Mouse (Mus musculus) urinary bladder, postnatal 10 days (tissue): ENCODE data around the gene Coa6.
"Not testable (repeated sequence)": the region's sequence is repeated elsewhere in the genome, so short reads cannot be mapped to it uniquely, and the experiment has no call there.

Experiments used
- DNase-seq: peaks from one replicate; pipeline ENCODE4 v3.0.0; 2022; ENCODE audit warnings: low spot score

The Coa6 gene

GRCm38 (mm10) chr8:126422174-126422919 lies at the start of gene Coa6:
TSS of gene Coa6 (plus strand) at chr8:126422515.
- DNase-seq, result peak; percentile 88

DNA sequence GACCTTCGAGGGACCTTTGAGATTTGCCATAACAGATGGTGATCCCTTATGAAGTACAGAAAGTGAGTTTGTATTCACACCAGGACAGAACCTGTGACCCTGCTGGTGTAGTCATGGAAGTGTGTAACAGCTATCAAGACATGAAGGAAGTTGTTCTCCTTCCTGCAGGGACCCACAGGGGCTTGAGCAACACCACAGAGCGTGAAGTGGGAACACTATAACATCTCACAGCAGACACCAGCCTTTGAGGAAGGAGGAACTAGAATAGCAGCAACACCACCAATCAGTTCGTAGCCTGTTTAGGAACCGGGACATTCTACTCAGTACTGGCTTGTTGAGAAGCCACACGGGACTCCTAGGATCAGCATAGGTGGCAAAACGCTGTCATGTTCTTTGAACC lies 42.7 kb upstream of the Coa6 start:
- DNase-seq, result no peak

DNA sequence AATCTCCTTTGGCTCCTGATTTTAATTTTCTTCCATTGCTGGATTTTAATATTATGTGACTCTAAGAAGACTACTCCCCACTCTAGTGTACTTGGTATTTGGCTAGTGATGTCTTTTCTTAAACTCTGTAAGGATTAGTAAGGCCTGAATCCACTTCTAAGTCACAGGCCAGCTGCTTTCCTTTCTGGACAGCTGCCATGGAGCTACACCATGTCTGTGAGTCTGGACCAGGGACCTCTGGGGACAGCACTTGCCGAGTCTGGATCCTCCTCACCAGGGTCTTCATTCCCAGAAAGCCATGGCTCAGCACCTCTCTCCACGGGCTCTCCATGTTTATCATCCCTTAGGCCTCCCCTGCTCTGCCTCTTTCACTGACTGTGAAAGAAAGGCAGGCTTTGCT lies 42.2 kb upstream of the Coa6 start:
- DNase-seq, result no peak

GRCm38 (mm10) chr8:126381299-126381698 lies 41.0 kb upstream of the Coa6 start:
- no peak for DNase-seq

GRCm38 (mm10) chr8:126382216-126382615 lies 40.1 kb upstream of the Coa6 start:
- DNase-seq, result no peak

DNA sequence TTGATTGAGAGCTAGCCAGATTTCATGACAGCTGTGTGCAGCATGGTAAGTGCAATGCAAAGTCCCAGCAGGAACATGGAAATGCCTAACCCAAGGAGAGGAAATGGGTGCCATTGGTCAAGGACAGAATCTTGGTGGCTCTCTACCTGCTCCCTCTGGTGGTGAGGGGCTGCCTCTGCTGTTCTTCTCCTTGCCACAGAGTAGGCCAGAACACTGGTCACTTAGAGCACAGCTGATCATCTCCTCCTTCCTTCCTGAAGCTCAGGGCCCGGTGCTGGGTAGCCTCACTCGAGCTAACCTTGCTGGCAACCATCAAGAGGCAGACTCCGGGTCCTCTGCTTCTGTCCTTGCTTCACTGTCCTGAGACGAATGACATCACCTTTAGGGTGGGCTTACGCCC lies 39.6 kb upstream of the Coa6 start:
- no peak for DNase-seq

- no peak for DNase-seq
These were observed 34.7 kb upstream of the Coa6 start for GRCm38 (mm10) chr8:126387566-126387965.

DNA sequence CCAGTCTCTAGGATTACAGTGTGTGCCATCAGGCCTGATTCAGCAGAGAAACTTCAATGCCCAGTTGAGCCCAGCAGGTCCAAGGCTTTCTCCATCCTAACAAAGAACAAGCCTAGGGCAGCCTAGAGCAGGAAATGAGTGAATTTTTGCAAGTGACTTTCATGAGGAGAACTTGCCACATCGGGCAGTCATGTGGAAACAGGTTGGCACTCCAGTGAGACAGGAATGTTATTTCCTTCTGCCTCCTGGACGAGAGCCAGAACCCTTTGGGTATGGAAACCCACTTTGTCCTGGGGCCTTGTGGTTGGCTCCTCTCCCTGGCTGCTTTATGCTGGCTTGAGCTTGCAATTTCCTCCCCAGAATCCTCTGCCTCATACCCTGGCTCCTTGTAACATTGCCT lies 30.8 kb upstream of the Coa6 start:
- DNase-seq, result no peak

DNA sequence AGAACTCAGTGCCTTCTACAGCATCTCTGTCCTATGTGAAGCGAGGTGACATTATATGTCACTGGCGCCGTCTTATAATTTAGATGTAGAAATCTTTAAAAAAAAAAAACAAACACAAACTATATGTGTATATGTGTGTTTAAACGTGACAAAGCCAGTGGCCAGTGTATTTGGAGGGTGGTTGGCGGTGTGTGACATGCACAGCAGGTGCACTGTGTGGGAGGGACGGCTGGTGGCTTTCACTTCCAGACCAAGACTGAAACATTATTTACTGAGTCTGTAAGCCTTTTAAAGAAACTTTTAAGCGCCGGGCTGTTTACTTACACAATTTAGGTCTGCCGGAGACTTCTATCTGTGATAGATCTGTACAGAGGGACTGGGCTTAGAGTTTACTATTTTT lies 26.9 kb upstream of the Coa6 start:
- DNase-seq, result no peak

DNA sequence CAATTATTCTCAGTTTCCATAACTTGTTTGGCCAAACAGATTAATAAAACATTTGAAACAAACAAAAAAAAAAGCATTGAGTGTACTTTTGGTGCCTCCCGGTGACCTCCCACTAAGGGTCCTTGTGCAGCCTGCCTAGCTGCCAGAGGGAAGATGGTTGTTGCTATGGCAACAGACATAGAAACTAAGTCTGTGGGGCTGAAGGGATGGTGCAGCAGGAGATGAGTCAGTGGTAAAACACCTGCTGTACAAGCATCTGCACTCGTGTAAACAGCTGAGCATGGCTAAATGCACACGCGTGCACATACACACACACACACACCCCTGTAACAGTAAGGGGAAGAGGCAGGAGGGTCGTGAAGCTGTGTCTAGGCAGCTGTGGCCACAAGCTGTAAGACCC lies 26.4 kb upstream of the Coa6 start:
- no peak for DNase-seq

DNA sequence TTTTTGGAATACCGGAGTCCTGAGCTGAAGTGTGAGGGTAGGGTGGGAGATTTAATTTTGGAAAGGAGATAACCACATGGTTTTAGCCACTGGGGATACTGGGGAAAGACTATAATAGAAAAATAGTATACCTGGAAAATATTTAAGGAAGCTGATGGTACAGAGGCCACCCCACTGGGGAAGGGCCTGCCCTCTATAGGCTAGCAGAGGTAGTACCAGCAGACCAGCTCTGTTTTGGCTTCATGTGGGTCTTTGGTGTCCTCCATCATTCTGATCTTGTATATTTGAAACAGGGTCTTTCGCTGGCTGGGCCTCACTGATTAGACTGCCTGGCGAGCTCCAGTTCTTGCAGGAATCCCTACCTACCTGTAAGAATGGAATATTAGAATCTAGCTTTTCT lies 24.0 kb upstream of the Coa6 start:
- DNase-seq, result no peak

GRCm38 (mm10) chr8:126404550-126404949 lies 17.8 kb upstream of the Coa6 start:
- DNase-seq, result not testable (repeated sequence)

DNA sequence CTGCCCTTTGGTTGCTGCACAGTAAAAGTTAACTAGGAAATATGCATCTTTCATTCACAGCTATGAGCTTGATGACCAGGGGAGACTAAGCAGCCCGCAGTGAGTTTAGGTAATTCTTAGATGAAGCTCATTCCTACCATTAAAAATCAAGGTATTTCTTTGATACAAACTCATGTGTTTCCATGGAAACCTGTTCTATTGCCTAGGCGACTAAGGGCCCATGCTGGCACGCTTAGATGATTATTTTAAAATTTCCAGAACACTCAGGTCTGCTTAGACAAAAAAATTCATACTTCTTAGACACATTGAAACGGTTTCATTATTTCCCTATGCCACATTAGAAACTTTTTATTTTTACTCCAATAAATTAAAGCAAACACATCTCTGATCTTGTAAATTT lies 17.3 kb upstream of the Coa6 start:
- DNase-seq, result no peak

- no peak for DNase-seq
These were observed 1.5 kb upstream of the Coa6 start for GRCm38 (mm10) chr8:126420834-126421233.

- DNase-seq, result no peak
These were observed 595 bp downstream of the Coa6 start for GRCm38 (mm10) chr8:126422920-126423300.

GRCm38 (mm10) chr8:126424163-126424562 lies 1.8 kb downstream of the Coa6 start:
- DNase-seq, result no peak

GRCm38 (mm10) chr8:126424946-126425345 lies 2.6 kb downstream of the Coa6 start:
- DNase-seq, result no peak

DNA sequence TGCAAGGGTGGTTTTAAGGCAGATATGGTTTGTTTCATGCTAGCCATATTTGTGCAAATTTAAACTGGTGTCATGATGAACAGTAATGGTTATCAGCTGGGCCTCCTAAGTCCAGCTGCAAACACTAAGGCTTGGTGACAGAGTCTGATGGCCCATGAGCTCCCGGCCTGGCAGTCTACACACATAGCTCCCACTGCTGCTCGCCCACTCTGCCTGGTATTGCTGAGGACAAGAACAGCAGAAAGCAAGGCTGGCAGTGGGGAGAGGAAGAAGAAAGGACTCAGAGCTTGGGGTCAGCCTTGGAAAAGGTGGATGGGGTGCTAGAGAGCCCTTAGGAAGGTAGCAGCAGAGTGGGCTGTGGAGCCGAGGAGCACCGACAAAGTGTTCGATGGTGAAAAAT lies 7.3 kb downstream of the Coa6 start:
- DNase-seq, result no peak

GRCm38 (mm10) chr8:126433827-126434226 lies 11.5 kb downstream of the Coa6 start:
- DNase-seq, result no peak

- DNase-seq, result no peak
These were observed 16.6 kb downstream of the Coa6 start for GRCm38 (mm10) chr8:126438937-126439336.

GRCm38 (mm10) chr8:126451158-126451557 lies 28.8 kb downstream of the Coa6 start:
- DNase-seq, result no peak

- no peak for DNase-seq
These were observed 33.1 kb downstream of the Coa6 start for GRCm38 (mm10) chr8:126455383-126455782.

- DNase-seq, result no peak
These were observed 38.0 kb downstream of the Coa6 start for GRCm38 (mm10) chr8:126460274-126460673.

DNA sequence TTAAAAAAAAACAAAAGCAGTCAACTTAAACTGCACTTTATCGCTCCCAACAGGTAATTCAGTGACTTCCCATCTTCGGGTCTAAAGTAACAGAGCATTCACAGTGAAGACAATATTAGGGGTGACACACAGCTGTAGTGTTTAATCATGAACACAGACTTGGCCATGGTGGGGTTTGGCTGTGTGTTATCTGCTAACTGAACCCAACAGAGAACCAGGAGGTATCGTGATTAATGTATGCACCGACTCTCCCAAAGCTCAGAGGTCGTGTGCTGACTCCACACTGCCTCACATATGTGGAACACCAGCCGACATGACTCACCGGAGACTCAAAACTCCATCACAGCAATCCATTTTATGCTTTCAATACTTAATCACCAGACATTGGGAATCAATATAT lies 39.4 kb downstream of the Coa6 start:
- no peak for DNase-seq
